Mouse (Mus musculus) C2C12 (cell line): ENCODE results near the gene Cetn2.

Experiments
- CEBPB ChIP-seq: IDR thresholded peaks from one replicate; pipeline ENCODE4 v1.6.1; 2011; ENCODE audit warnings: low read depth, mild to moderate bottlenecking, control low read depth, moderate library complexity
- CTCF ChIP-seq: IDR thresholded peaks from one replicate; pipeline ENCODE4 v1.5.1; 2011; ENCODE audit not compliant: control insufficient read depth, insufficient read depth, insufficient read length
- FOSL1 ChIP-seq: IDR thresholded peaks from one replicate; pipeline ENCODE4 v1.8.0; 2011; ENCODE audit warnings: mild to moderate bottlenecking, low read length; ENCODE audit not compliant: poor library complexity, insufficient read depth, severe bottlenecking
- MAX ChIP-seq: IDR thresholded peaks from one replicate; pipeline ENCODE4 v1.6.1; 2011; ENCODE audit warnings: mild to moderate bottlenecking, control low read depth
- MYOG ChIP-seq: IDR thresholded peaks from one replicate; pipeline ENCODE4 v1.6.1; 2011; ENCODE audit not compliant: control insufficient read depth, insufficient read length; ENCODE audit errors: extremely low read depth
- USF1 ChIP-seq: IDR thresholded peaks from one replicate; pipeline ENCODE4 v1.6.1; 2011; ENCODE audit warnings: low read depth, mild to moderate bottlenecking, control low read depth, moderate library complexity

DNA sequence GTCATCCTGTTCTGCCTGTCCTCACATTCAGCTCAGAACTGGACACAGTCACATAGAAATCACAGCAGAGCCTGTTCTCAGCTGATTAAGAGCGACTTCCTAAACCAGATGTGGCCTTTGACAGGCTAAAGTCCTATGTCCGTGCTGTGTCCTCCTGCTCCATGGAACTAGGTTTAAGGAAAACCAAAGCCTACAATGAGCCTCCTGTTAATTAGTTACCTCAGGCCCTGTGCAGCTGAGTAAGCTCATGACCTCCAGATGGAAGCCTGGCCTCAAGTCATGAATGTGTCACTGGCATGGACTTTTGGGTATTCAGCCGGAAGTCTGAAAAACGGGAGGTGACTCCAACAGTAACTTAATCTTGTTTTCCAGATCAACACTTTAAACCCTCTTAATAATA, 35.3 kb upstream of the Cetn2 start:
- TF ChIP-seq CEBPB = no peak
- TF ChIP-seq MAX = no peak
- TF ChIP-seq CTCF = no peak
- no peak for TF ChIP-seq USF1
- no peak for TF ChIP-seq MYOG
- TF ChIP-seq FOSL1 = no peak
